Mouse (Mus musculus) hindbrain, embryonic 14.5 days (tissue): ENCODE measurements at regions not wholly inside any gene's neighbourhood (a gene's known extent, or its start where the extent isn't known, plus 50 kb on each side); places are given as distances from the start of the nearest gene placed in this dataset.

ENCODE experiments used
- ATAC-seq: fragments of 200-750 bp; cut with Nextera tagmentation; 2 replicates; pipeline ENCODE4 v1.8.0; 2017; ENCODE audit warnings: moderate number of reproducible peaks, mild to moderate bottlenecking, moderate TSS enrichment, moderate library complexity; ENCODE audit not compliant: low FRiP score
- DNase-seq: peaks from one replicate; pipeline ENCODE4 v3.0.0-alpha.2; 2015; ENCODE audit warnings: low spot score
- H3K27ac ChIP-seq: fragments of 300-500 bp; sonication (generic); 2 replicates; pipeline ENCODE4 v1.5.1; 2014; ENCODE audit warnings: mild to moderate bottlenecking, moderate library complexity
- H3K27me3 ChIP-seq: fragments of 300-500 bp; sonication (generic); 2 replicates; pipeline ENCODE4 v1.6.1; 2014; ENCODE audit warnings: mild to moderate bottlenecking, low read length, mixed read lengths; ENCODE audit not compliant: control insufficient read depth, insufficient read depth
- H3K36me3 ChIP-seq: fragments of 300-500 bp; sonication (generic); replicated peaks from 2 replicates; pipeline ENCODE4 v1.6.1; 2014; ENCODE audit not compliant: control insufficient read depth, insufficient read depth
- H3K4me1 ChIP-seq: fragments of 300-500 bp; sonication (generic); replicated peaks from 2 replicates; pipeline ENCODE4 v1.6.1; 2014; ENCODE audit warnings: antibody characterized with exemption, low read length, mixed read lengths; ENCODE audit not compliant: control insufficient read depth, insufficient read depth
- H3K4me2 ChIP-seq: fragments of 300-500 bp; sonication (generic); replicated peaks from 2 replicates; pipeline ENCODE4 v1.6.1; 2014; ENCODE audit warnings: mild to moderate bottlenecking, moderate library complexity
- H3K4me3 ChIP-seq: fragments of 300-500 bp; sonication (generic); replicated peaks from 2 replicates; pipeline ENCODE4 v1.5.1; 2014; ENCODE audit warnings: mild to moderate bottlenecking, low read length
- H3K9ac ChIP-seq: fragments of 300-500 bp; sonication (generic); 2 replicates; pipeline ENCODE4 v1.6.1; 2014
- H3K9me3 ChIP-seq: fragments of 300-500 bp; sonication (generic); 2 replicates; pipeline ENCODE4 v1.6.1; 2016; ENCODE audit warnings: low read length; ENCODE audit not compliant: control insufficient read depth
- WGBS: fragments of 180-500 bp; shearing (Covaris S2); extraction: QIAGEN DNeasy Blood & Tissue Kit; methylation state at CpG from one replicate; pipeline ENCODE4 v1.1.7; 2014; 5-methylcytosine and 5-hydroxymethylcytosine counted together

DNA sequence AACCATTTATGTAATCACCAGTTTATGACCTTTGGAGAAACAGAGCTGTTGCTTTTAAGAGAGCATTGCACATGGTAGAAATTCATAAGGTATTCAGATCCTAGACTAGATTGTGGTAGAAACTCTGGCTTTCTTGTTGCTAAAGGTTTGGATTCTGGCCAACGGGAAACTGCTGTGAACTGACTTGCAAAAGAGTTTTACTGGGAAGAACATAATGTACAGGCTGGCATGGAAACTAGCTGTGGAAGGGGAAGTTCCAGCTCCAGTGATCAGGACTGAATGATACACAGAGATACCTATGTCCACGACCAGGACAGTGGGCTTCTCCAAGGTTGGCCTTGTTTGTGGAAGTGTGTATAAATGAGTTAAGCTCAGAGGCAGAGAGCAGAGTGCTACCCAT lies 318.9 kb downstream of the Sv2b start:
- H3K9me3 ChIP-seq, result no peaks in the 10 kb centered on the region
- no peak overlapping the region for H3K9ac ChIP-seq
- no peak overlapping the region for H3K27ac ChIP-seq
- DNase-seq, result no peak
- H3K36me3 ChIP-seq, result no peaks in the 10 kb centered on the region
- no peak overlapping the region for H3K4me3 ChIP-seq
- ATAC-seq, result no peak
- 79% methylated on average over 2 of the region's 2 CpGs for WGBS
- no peaks in the 10 kb centered on the region for H3K4me1 ChIP-seq
- no peak overlapping the region for H3K4me2 ChIP-seq
- H3K27me3 ChIP-seq, result no peaks in the 10 kb centered on the region

- DNase-seq (no peak), ATAC-seq (no peak)
- H3K27me3 ChIP-seq, result no peaks in the 10 kb centered on the region
- H3K4me3 ChIP-seq, result no peak overlapping the region
- H3K9ac ChIP-seq, result no peak overlapping the region
- no peaks in the 10 kb centered on the region for H3K9me3 ChIP-seq
- 61% methylated on average over 2 of the region's 2 CpGs for WGBS
- no peak overlapping the region for H3K4me2 ChIP-seq
- no peaks in the 10 kb centered on the region for H3K4me1 ChIP-seq
- H3K27ac ChIP-seq, result no peak overlapping the region
- no peaks in the 10 kb centered on the region for H3K36me3 ChIP-seq
Measured at GRCm38 (mm10) chr7:74979479-74979878, 329.6 kb downstream of the Sv2b start.

- Histone ChIP-seq H3K27me3 (no peaks in the 10 kb centered on the region), H3K4me2 (no peak overlapping the region), H3K36me3 (no peaks in the 10 kb centered on the region), H3K9ac (no peak overlapping the region), H3K4me3 (no peak overlapping the region), H3K4me1 (no peaks in the 10 kb centered on the region), H3K9me3 (no peaks in the 10 kb centered on the region), H3K27ac (no peak overlapping the region)
- no peak for ATAC-seq
- no peak for DNase-seq
Measured at GRCm38 (mm10) chr7:74975986-74976385, 333.1 kb downstream of the Sv2b start.

DNA sequence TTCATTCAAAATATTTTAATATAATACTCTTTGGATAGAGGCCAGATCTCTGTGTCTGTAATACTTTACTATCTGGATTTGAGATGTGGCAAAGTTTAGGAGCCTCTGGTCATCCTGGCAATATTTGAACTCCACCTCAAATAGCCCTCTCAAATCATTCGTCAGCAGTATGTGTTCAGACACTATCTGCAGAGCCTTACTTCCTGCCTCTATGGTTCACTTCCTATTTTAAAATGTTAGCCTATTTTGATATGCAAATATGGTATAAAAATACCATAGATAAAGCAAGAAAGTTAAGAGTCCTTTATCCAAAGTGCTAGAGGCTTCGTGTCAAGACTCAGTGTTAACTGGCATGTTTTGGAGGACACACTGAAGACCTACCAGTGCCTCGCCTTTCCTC lies 334.6 kb downstream of the Sv2b start:
- Histone ChIP-seq H3K4me2 (no peak overlapping the region), H3K9me3 (no peaks in the 10 kb centered on the region), H3K9ac (no peak overlapping the region), H3K27me3 (no peaks in the 10 kb centered on the region), H3K4me1 (no peaks in the 10 kb centered on the region), H3K27ac (no peak overlapping the region), H3K36me3 (no peaks in the 10 kb centered on the region), H3K4me3 (no peak overlapping the region)
- DNase-seq, result no peak
- ATAC-seq, result no peak
- 85% methylated on average over 3 of the region's 3 CpGs for WGBS

GRCm38 (mm10) chr7:74944421-74945098 lies 364.5 kb downstream of the Sv2b start:
- H3K4me2 ChIP-seq, result no peak overlapping the region
- WGBS, result 77% methylated on average over 5 of the region's 5 CpGs
- H3K27me3 ChIP-seq, result no peaks in the 10 kb centered on the region
- DNase-seq (no peak), ATAC-seq (no peak)
- no peaks in the 10 kb centered on the region for H3K4me1 ChIP-seq
- no peaks in the 10 kb centered on the region for H3K9me3 ChIP-seq
- H3K36me3 ChIP-seq, result no peaks in the 10 kb centered on the region
- no peak overlapping the region for H3K27ac ChIP-seq
- no peak overlapping the region for H3K9ac ChIP-seq
- H3K4me3 ChIP-seq, result no peak overlapping the region

DNA sequence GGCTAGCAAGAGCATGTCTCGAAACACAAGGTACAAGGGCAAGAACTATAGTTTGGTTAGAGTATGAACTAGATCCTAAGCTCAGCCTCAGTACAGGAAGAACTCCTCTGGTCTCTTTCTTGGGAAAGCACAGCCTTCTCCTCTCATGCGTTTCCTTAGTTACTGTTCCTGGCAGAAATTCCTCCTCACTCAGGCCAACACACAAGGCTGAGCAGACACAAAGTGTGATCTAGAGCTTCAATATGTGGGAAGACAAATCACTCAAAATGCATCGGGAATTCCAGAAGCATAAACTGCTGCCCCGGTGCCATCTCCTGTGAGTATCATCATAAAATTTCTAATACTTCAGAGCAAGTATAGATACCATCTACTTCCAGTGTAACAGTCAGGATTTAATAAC lies 366.1 kb downstream of the Sv2b start:
- 79% methylated on average over 4 of the region's 4 CpGs for WGBS
- no peak overlapping the region for H3K4me2 ChIP-seq
- no peak overlapping the region for H3K27ac ChIP-seq
- H3K27me3 ChIP-seq, result no peaks in the 10 kb centered on the region
- no peaks in the 10 kb centered on the region for H3K9me3 ChIP-seq
- no peak overlapping the region for H3K4me3 ChIP-seq
- ATAC-seq (no peak), DNase-seq (no peak)
- H3K9ac ChIP-seq, result no peak overlapping the region
- no peaks in the 10 kb centered on the region for H3K4me1 ChIP-seq
- no peaks in the 10 kb centered on the region for H3K36me3 ChIP-seq

DNA sequence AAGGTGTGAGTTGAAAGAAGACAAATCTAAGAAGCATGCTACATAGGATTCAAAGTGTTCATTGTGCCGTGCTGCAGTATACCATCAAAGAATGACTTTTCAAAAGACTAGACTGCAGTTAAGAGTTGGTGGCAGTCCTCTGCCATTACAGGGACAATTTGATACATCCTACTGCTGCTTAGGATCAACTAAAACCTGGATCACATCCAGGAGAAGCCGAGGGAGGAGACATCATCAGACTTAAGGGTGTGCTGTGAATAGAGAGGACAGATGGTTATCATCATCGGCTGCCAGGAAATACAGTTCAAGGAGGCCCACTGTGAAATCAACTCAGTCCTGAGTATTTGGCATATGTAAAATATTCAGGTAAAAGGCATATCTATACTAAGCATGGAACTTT lies 366.9 kb downstream of the Sv2b start:
- no peak for DNase-seq

GRCm38 (mm10) chr7:74929142-74929829 lies 374.7 kb upstream of the Slco3a1 start:
- ATAC-seq (no peak), DNase-seq (no peak)
- 38% methylated on average over 8 of the region's 8 CpGs for WGBS
- no peaks in the 10 kb centered on the region for H3K27me3 ChIP-seq
- no peaks in the 10 kb centered on the region for H3K36me3 ChIP-seq
- H3K9ac ChIP-seq, result no peak overlapping the region
- H3K9me3 ChIP-seq, result no peaks in the 10 kb centered on the region
- no peak overlapping the region for H3K4me2 ChIP-seq
- no peak overlapping the region for H3K4me3 ChIP-seq
- 0 out of 2 replicates have a peak, but pooled peaks cover 5% of the 10 kb centered on the region for H3K4me1 ChIP-seq
- no peak overlapping the region for H3K27ac ChIP-seq

More for the DNA sequence above, 366.9 kb downstream of the Sv2b start:
- H3K4me3 ChIP-seq, result no peak overlapping the region
- 72% methylated on average over 3 of the region's 3 CpGs for WGBS
- no peak overlapping the region for H3K4me2 ChIP-seq
- H3K27ac ChIP-seq, result no peak overlapping the region
- no peaks in the 10 kb centered on the region for H3K27me3 ChIP-seq
- H3K9me3 ChIP-seq, result no peaks in the 10 kb centered on the region
- H3K4me1 ChIP-seq, result no peaks in the 10 kb centered on the region
- no peak overlapping the region for H3K9ac ChIP-seq
- no peaks in the 10 kb centered on the region for H3K36me3 ChIP-seq
- no peak for ATAC-seq

GRCm38 (mm10) chr7:74928226-74928927 lies 373.8 kb upstream of the Slco3a1 start:
- 73% methylated on average over 6 of the region's 6 CpGs for WGBS
- ATAC-seq (no peak), DNase-seq (no peak)
- Histone ChIP-seq H3K4me1 (0 out of 2 replicates have a peak, but pooled peaks cover 5% of the 10 kb centered on the region), H3K9ac (no peak overlapping the region), H3K27ac (no peak overlapping the region), H3K4me2 (no peak overlapping the region), H3K9me3 (no peaks in the 10 kb centered on the region), H3K4me3 (no peak overlapping the region), H3K27me3 (no peaks in the 10 kb centered on the region), H3K36me3 (no peaks in the 10 kb centered on the region)
